In genomic region chr9:99242533-99243189, GRCm38 (mm10) we compare ENCODE assay signal across 8 mouse cellular contexts. TPM values are rescaled to one million over a fixed set of nuclear protein-coding genes. Genes with fewer than 3 reads are reported as not detected.
A peak's percentile ranks its signal among the peaks of the same experiment; 100 is the strongest.
DNase-seq lines count a peak whose midpoint lies in the region; ATAC-seq lines count a peak whose summit lies in the region.

No protein-coding gene starts in this region.

- no peaks in the 10 kb centered on the region for H3K9me3 ChIP-seq in lung, embryonic 16.5 days (ENCODE audit: control insufficient read depth, low read length)
- no peaks in the 10 kb centered on the region for H3K9me3 ChIP-seq in embryonic facial prominence, embryonic 11.5 days (replicated peaks; ENCODE audit: control insufficient read depth, low read length)
- H3K9me3 ChIP-seq in hindbrain, embryonic 15.5 days = no peaks in the 10 kb centered on the region

- WGBS in lung, embryonic 16.5 days = 8% methylated on average over 17 of the region's 17 CpGs
- WGBS in embryonic facial prominence, embryonic 11.5 days = 8% methylated on average over 17 of the region's 17 CpGs
- WGBS in hindbrain, embryonic 15.5 days = 8% methylated on average over 17 of the region's 17 CpGs

- no peak overlapping the region for H3K27ac ChIP-seq in lung, embryonic 16.5 days (ENCODE audit: low read length)
- H3K27ac ChIP-seq in embryonic facial prominence, embryonic 11.5 days (replicated peaks; ENCODE audit: low read depth, low read length) = no peak overlapping the region
- no peak overlapping the region for H3K27ac ChIP-seq in hindbrain, embryonic 15.5 days (replicated peaks)

- H3K4me3 ChIP-seq in lung, embryonic 16.5 days (ENCODE audit: low read length) = peak overlapping the region; percentile 85
- H3K4me3 ChIP-seq in embryonic facial prominence, embryonic 11.5 days (ENCODE audit: low read depth, low read length) = peak overlapping the region; percentile 57
- peak overlapping the region; percentile 72 for H3K4me3 ChIP-seq in hindbrain, embryonic 15.5 days

- H3K4me2 ChIP-seq in lung, embryonic 16.5 days (ENCODE audit: low read depth, low read length) = peak overlapping the region; percentile 74
- peak overlapping the region; percentile 34 for H3K4me2 ChIP-seq in embryonic facial prominence, embryonic 11.5 days (ENCODE audit: low read depth, low read length)
- H3K4me2 ChIP-seq in hindbrain, embryonic 15.5 days = peak overlapping the region; percentile 65

- no peak for DNase-seq in lung, adult 18-20 months
- no peak for DNase-seq in embryonic facial prominence, embryonic 11.5 days (ENCODE audit: low spot score)
- DNase-seq in urinary bladder, postnatal 25 days (ENCODE audit: low spot score) = no peak
- no peak for DNase-seq in urinary bladder, postnatal 14 days (ENCODE audit: low spot score)
- no peak for DNase-seq in gastrocnemius, adult 8-10 months (ENCODE audit: low spot score in 2 of 2)

- peaks cover 6% of the 10 kb centered on the region; the same call in 1 of the 2 replicates for H3K4me1 ChIP-seq in lung, embryonic 16.5 days (replicated peaks; ENCODE audit: control insufficient read depth, insufficient read depth, low read length)
- H3K4me1 ChIP-seq in embryonic facial prominence, embryonic 11.5 days (ENCODE audit: control insufficient read depth, insufficient read depth, low read length) = no peaks in the 10 kb centered on the region
- peaks cover 20% of the 10 kb centered on the region for H3K4me1 ChIP-seq in hindbrain, embryonic 15.5 days (replicated peaks)

- H3K36me3 ChIP-seq in lung, embryonic 16.5 days (ENCODE audit: control insufficient read depth, insufficient read depth, low read length) = no peaks in the 10 kb centered on the region
- no peaks in the 10 kb centered on the region for H3K36me3 ChIP-seq in embryonic facial prominence, embryonic 11.5 days (replicated peaks; ENCODE audit: control insufficient read depth, insufficient read depth, low read depth, low read length)
- H3K36me3 ChIP-seq in hindbrain, embryonic 15.5 days = no peaks in the 10 kb centered on the region

- ATAC-seq in lung, embryonic 16.5 days (ENCODE audit: low read depth) = peak; percentile 59; the same call in 1 of the 2 replicates
- peak; percentile 79 for ATAC-seq in embryonic facial prominence, embryonic 11.5 days (replicated peaks; ENCODE audit: insufficient number of reproducible peaks, low FRiP score, low TSS enrichment, low read depth)
- peak; percentile 72; the same call in 1 of the 2 replicates for ATAC-seq in hindbrain, embryonic 15.5 days (ENCODE audit: low FRiP score, low read depth)
- peak; percentile 49 for ATAC-seq in megakaryocyte progenitor cell, adult 5-6 weeks (replicated peaks; ENCODE audit: poor library complexity)

- peak overlapping the region; percentile 49 for H3K9ac ChIP-seq in lung, embryonic 16.5 days (ENCODE audit: low read length)
- peak overlapping the region; percentile 60; the same call in 1 of the 2 replicates for H3K9ac ChIP-seq in embryonic facial prominence, embryonic 11.5 days (replicated peaks; ENCODE audit: low read length)
- peak overlapping the region; percentile 67 for H3K9ac ChIP-seq in hindbrain, embryonic 15.5 days

- no peaks in the 10 kb centered on the region for H3K27me3 ChIP-seq in lung, embryonic 16.5 days (ENCODE audit: control insufficient read depth, insufficient read depth, low read depth, low read length)
- no peaks in the 10 kb centered on the region for H3K27me3 ChIP-seq in embryonic facial prominence, embryonic 11.5 days (ENCODE audit: control insufficient read depth, insufficient read depth, low read length)
- no peaks in the 10 kb centered on the region for H3K27me3 ChIP-seq in hindbrain, embryonic 15.5 days

RNA-seq across cellular contexts. Expression of gene Cep70, which starts 0.5 kb away (rescaled TPM):
- 31.2 and 34.4 TPM in 2 replicates for polyA plus RNA-seq in lung, embryonic 16.5 days (2015; fragmentation: Nextera tagmentation; extraction: Ambion mirVana)
- polyA plus RNA-seq in embryonic facial prominence, embryonic 11.5 days (2014; fragmentation: Nextera tagmentation; extraction: Ambion mirVana) = 52.6 and 53.2 TPM in 2 replicates
- polyA plus RNA-seq in hindbrain, embryonic 15.5 days (2015; fragmentation: Nextera tagmentation; extraction: Ambion mirVana) = 50.6 and 55.0 TPM in 2 replicates
- total RNA-seq in megakaryocyte progenitor cell, adult 5-6 weeks (2015) = 25.8 and 35.4 TPM in 2 replicates
- 31.7 and 45.5 TPM in 2 replicates for total RNA-seq in megakaryocyte progenitor cell, adult 5-6 weeks (2017)
- total RNA-seq in gastrocnemius, adult 8-10 months (2022) = 1 to 10 TPM; 2.2 to 2.8 (median 2.5) TPM

RNA-seq across cellular contexts. Expression of gene Faiml, which starts 5.6 kb away (rescaled TPM):
- not detected in 2 replicates for polyA plus RNA-seq in lung, embryonic 16.5 days (2015; fragmentation: Nextera tagmentation; extraction: Ambion mirVana)
- not detected in 2 replicates for polyA plus RNA-seq in embryonic facial prominence, embryonic 11.5 days (2014; fragmentation: Nextera tagmentation; extraction: Ambion mirVana)
- not detected in 2 replicates for polyA plus RNA-seq in hindbrain, embryonic 15.5 days (2015; fragmentation: Nextera tagmentation; extraction: Ambion mirVana)
- total RNA-seq in megakaryocyte progenitor cell, adult 5-6 weeks (2015) = not detected in 2 replicates
- total RNA-seq in megakaryocyte progenitor cell, adult 5-6 weeks (2017) = not detected in 2 replicates
- not detected for total RNA-seq in gastrocnemius, adult 8-10 months (2022)
